Mouse (Mus musculus): ENCODE data around the gene Cdhr2. TPM values are rescaled to one million over a fixed set of nuclear protein-coding genes. Genes with fewer than 3 reads are reported as not detected.

Cdhr2 gene
- polyA plus RNA-seq (2016; fragmentation: Nextera tagmentation; extraction: Ambion mirVana), result 7.7 and 9.9 TPM in 2 replicates

- Histone ChIP-seq H3K27ac (no peak within 1 kb of the TSS), H3K36me3 (no peaks in the 10 kb centered on the region), H3K9ac (no peak within 1 kb of the TSS), H3K4me2 (peak within 1 kb of the TSS; percentile 36), H3K9me3 (replicated peaks) (no peaks in the 10 kb centered on the region), H3K4me3 (no peak within 1 kb of the TSS), H3K27me3 (replicated peaks) (peaks cover 17% of the 10 kb centered on the region; the same call in 1 of the 2 replicates), H3K4me1 (peaks cover 4% of the 10 kb centered on the region; the same call in 1 of the 2 replicates)
- 64% methylated on average over 5 of the region's 5 CpGs for WGBS (ENCODE audit: insufficient replicate concordance)
- peak; percentile 75 for ATAC-seq
Measured at GRCm38 (mm10) chr13:54701243-54701642, at the start of gene Cdhr2. Gene Cdhr2, plus strand, starts transcription at chr13:54701461.

- peaks cover 79% of the 10 kb centered on the region for H3K36me3 ChIP-seq
- no peak overlapping the region for H3K27ac ChIP-seq
- no peak for ATAC-seq
- H3K4me2 ChIP-seq, result no peak overlapping the region
- H3K9me3 ChIP-seq (replicated peaks), result no peaks in the 10 kb centered on the region
- no peak overlapping the region for H3K9ac ChIP-seq
- H3K4me1 ChIP-seq, result no peaks in the 10 kb centered on the region
- WGBS (ENCODE audit: insufficient replicate concordance), result 83% methylated on average over 5 of the region's 5 CpGs
- no peaks in the 10 kb centered on the region for H3K27me3 ChIP-seq (replicated peaks)
- no peak overlapping the region for H3K4me3 ChIP-seq
Measured at GRCm38 (mm10) chr13:54660877-54661276, 40.4 kb upstream of the Cdhr2 start.

GRCm38 (mm10) chr13:54661358-54661757, 39.9 kb upstream of the Cdhr2 start:
- no peak overlapping the region for H3K9ac ChIP-seq
- 85% methylated on average over 12 of the region's 12 CpGs for WGBS (ENCODE audit: insufficient replicate concordance)
- no peaks in the 10 kb centered on the region for H3K9me3 ChIP-seq (replicated peaks)
- peaks cover 74% of the 10 kb centered on the region for H3K36me3 ChIP-seq
- H3K4me3 ChIP-seq, result no peak overlapping the region
- no peaks in the 10 kb centered on the region for H3K4me1 ChIP-seq
- no peak for ATAC-seq
- H3K27me3 ChIP-seq (replicated peaks), result no peaks in the 10 kb centered on the region
- no peak overlapping the region for H3K4me2 ChIP-seq
- no peak overlapping the region for H3K27ac ChIP-seq

GRCm38 (mm10) chr13:54663999-54664398, 37.3 kb upstream of the Cdhr2 start:
- Histone ChIP-seq H3K9me3 (replicated peaks) (no peaks in the 10 kb centered on the region), H3K36me3 (peaks cover 57% of the 10 kb centered on the region), H3K4me1 (no peaks in the 10 kb centered on the region), H3K9ac (no peak overlapping the region), H3K4me2 (no peak overlapping the region), H3K27ac (no peak overlapping the region), H3K4me3 (no peak overlapping the region), H3K27me3 (replicated peaks) (no peaks in the 10 kb centered on the region)
- WGBS (ENCODE audit: insufficient replicate concordance), result 74% methylated on average over 4 of the region's 4 CpGs
- ATAC-seq, result no peak

GRCm38 (mm10) chr13:54664509-54664908, 36.8 kb upstream of the Cdhr2 start:
- peaks cover 51% of the 10 kb centered on the region for H3K36me3 ChIP-seq
- 77% methylated on average over 1 of the region's 1 CpGs for WGBS (ENCODE audit: insufficient replicate concordance)
- no peaks in the 10 kb centered on the region for H3K4me1 ChIP-seq
- no peak overlapping the region for H3K4me3 ChIP-seq
- H3K27me3 ChIP-seq (replicated peaks), result no peaks in the 10 kb centered on the region
- H3K4me2 ChIP-seq, result no peak overlapping the region
- H3K9ac ChIP-seq, result no peak overlapping the region
- H3K9me3 ChIP-seq (replicated peaks), result no peaks in the 10 kb centered on the region
- no peak for ATAC-seq
- no peak overlapping the region for H3K27ac ChIP-seq

- Histone ChIP-seq H3K9ac (no peak overlapping the region), H3K4me3 (no peak overlapping the region), H3K27ac (no peak overlapping the region), H3K9me3 (replicated peaks) (no peaks in the 10 kb centered on the region), H3K4me2 (no peak overlapping the region), H3K4me1 (no peaks in the 10 kb centered on the region), H3K36me3 (peaks cover 48% of the 10 kb centered on the region), H3K27me3 (replicated peaks) (no peaks in the 10 kb centered on the region)
- 80% methylated on average over 7 of the region's 7 CpGs for WGBS (ENCODE audit: insufficient replicate concordance)
- ATAC-seq, result no peak
Measured at GRCm38 (mm10) chr13:54665062-54665461, 36.2 kb upstream of the Cdhr2 start.

GRCm38 (mm10) chr13:54670491-54670890, 30.8 kb upstream of the Cdhr2 start:
- Histone ChIP-seq H3K4me3 (no peak overlapping the region), H3K4me1 (no peaks in the 10 kb centered on the region), H3K36me3 (peaks cover 9% of the 10 kb centered on the region), H3K9me3 (replicated peaks) (no peaks in the 10 kb centered on the region), H3K27ac (no peak overlapping the region), H3K4me2 (no peak overlapping the region), H3K9ac (no peak overlapping the region), H3K27me3 (replicated peaks) (no peaks in the 10 kb centered on the region)
- 59% methylated on average over 2 of the region's 2 CpGs for WGBS (ENCODE audit: insufficient replicate concordance)
- ATAC-seq, result no peak

GRCm38 (mm10) chr13:54675895-54676590, 25.2 kb upstream of the Cdhr2 start:
- Histone ChIP-seq H3K9me3 (replicated peaks) (no peaks in the 10 kb centered on the region), H3K27me3 (replicated peaks) (no peaks in the 10 kb centered on the region), H3K4me2 (no peak overlapping the region), H3K36me3 (peaks cover 29% of the 10 kb centered on the region), H3K4me3 (no peak overlapping the region), H3K9ac (no peak overlapping the region), H3K4me1 (peaks cover 31% of the 10 kb centered on the region), H3K27ac (0 out of 2 replicates have a peak overlapping the region, but pooled peaks have one; percentile 21)
- ATAC-seq, result no peak
- WGBS (ENCODE audit: insufficient replicate concordance), result 66% methylated on average over 11 of the region's 11 CpGs

GRCm38 (mm10) chr13:54678263-54678662, 23.0 kb upstream of the Cdhr2 start:
- no peak overlapping the region for H3K9ac ChIP-seq
- H3K9me3 ChIP-seq (replicated peaks), result no peaks in the 10 kb centered on the region
- no peak overlapping the region for H3K4me3 ChIP-seq
- no peaks in the 10 kb centered on the region for H3K27me3 ChIP-seq (replicated peaks)
- no peak overlapping the region for H3K4me2 ChIP-seq
- ATAC-seq, result no peak
- peaks cover 47% of the 10 kb centered on the region for H3K4me1 ChIP-seq
- peak overlapping the region; percentile 37; the same call in 1 of the 2 replicates for H3K27ac ChIP-seq
- WGBS (ENCODE audit: insufficient replicate concordance), result 84% methylated on average over 4 of the region's 4 CpGs
- peaks cover 51% of the 10 kb centered on the region for H3K36me3 ChIP-seq

GRCm38 (mm10) chr13:54680184-54680853, 20.9 kb upstream of the Cdhr2 start:
- ATAC-seq, result peak; percentile 98
- H3K4me2 ChIP-seq, result peak overlapping the region; percentile 69

GRCm38 (mm10) chr13:54681291-54681690, 20.0 kb upstream of the Cdhr2 start:
- peak overlapping the region; percentile 66 for H3K9ac ChIP-seq
- H3K27me3 ChIP-seq (replicated peaks), result no peaks in the 10 kb centered on the region
- H3K4me3 ChIP-seq, result peak overlapping the region; percentile 45
- H3K27ac ChIP-seq, result peak overlapping the region; percentile 93
- H3K4me2 ChIP-seq, result peak overlapping the region; percentile 69
- no peak for ATAC-seq
- WGBS (ENCODE audit: insufficient replicate concordance), result 39% methylated on average over 8 of the region's 8 CpGs
- H3K36me3 ChIP-seq, result peaks cover 72% of the 10 kb centered on the region
- H3K4me1 ChIP-seq, result peaks cover 67% of the 10 kb centered on the region
- H3K9me3 ChIP-seq (replicated peaks), result no peaks in the 10 kb centered on the region

More at GRCm38 (mm10) chr13:54680184-54680853, 20.9 kb upstream of the Cdhr2 start:
- Histone ChIP-seq H3K9me3 (replicated peaks) (no peaks in the 10 kb centered on the region), H3K27me3 (replicated peaks) (no peaks in the 10 kb centered on the region), H3K9ac (peak overlapping the region; percentile 66), H3K36me3 (peaks cover 70% of the 10 kb centered on the region), H3K27ac (peak overlapping the region; percentile 93), H3K4me3 (peak overlapping the region; percentile 45), H3K4me1 (peaks cover 63% of the 10 kb centered on the region)
- 50% methylated on average over 17 of the region's 17 CpGs for WGBS (ENCODE audit: insufficient replicate concordance)

- H3K9ac ChIP-seq, result no peak overlapping the region
- H3K36me3 ChIP-seq, result peaks cover 69% of the 10 kb centered on the region
- H3K9me3 ChIP-seq (replicated peaks), result no peaks in the 10 kb centered on the region
- peaks cover 74% of the 10 kb centered on the region for H3K4me1 ChIP-seq
- peak overlapping the region; percentile 45; the same call in 1 of the 2 replicates for H3K27ac ChIP-seq
- no peak overlapping the region for H3K4me2 ChIP-seq
- H3K4me3 ChIP-seq, result no peak overlapping the region
- no peaks in the 10 kb centered on the region for H3K27me3 ChIP-seq (replicated peaks)
- ATAC-seq, result no peak
- 87% methylated on average over 3 of the region's 3 CpGs for WGBS (ENCODE audit: insufficient replicate concordance)
Measured at GRCm38 (mm10) chr13:54683301-54683700, 18.0 kb upstream of the Cdhr2 start.

Measured in liver, embryonic 12.5 days (tissue).